Comparison of ENCODE assay signal across 8 mouse cellular contexts in the genomic region with DNA sequence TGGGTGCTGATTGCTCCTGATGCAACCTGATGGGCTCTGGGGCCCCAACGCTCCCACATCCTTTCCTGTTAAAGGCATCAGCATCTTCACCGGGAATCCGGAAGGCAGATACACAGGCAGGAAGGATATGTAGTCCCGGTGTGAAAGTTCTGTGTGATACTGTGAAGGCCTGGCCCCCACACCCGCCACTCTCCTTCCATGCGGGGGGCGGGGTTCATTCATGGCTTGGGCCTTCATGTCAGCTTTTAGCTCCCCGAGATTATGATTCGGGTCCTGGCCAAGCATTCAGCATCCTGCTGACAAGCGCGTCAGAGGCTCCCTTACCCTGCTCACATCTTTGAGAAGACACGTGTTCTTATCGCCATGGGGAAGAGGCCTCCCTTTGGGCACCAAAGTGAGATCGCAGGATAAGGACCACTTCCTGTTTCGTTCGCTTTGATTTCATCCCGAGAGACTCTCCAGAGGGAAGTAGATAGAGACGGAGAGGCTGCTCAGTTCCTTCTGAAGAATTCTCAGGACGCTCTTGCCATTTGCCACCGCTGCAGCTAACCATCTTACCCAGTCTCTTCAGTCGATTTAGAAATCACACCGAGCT. TPM values are rescaled to one million over a fixed set of nuclear protein-coding genes. Genes with fewer than 3 reads are reported as not detected.
DNase-seq lines count a peak whose midpoint lies in the region; ATAC-seq lines count a peak whose summit lies in the region.

No protein-coding gene starts in this region.

- H3K27me3 ChIP-seq in intestine, embryonic 14.5 days (replicated peaks; ENCODE audit: control insufficient read depth, insufficient read depth, low read length): no peaks in the 10 kb centered on the region
- H3K27me3 ChIP-seq in forebrain, embryonic 13.5 days: no peaks in the 10 kb centered on the region

- 0 out of 2 replicates have a peak overlapping the region, but pooled peaks have one; percentile 19 for H3K27ac ChIP-seq in brown adipose tissue, adult 24 weeks (replicated peaks; ENCODE audit: low read depth, low read length)
- peak overlapping the region; percentile 7; the same call in 1 of the 2 replicates for H3K27ac ChIP-seq in intestine, embryonic 14.5 days (ENCODE audit: low read depth)
- no peak overlapping the region for H3K27ac ChIP-seq in forebrain, embryonic 13.5 days

- DNase-seq in adrenal gland, postnatal 14 days: peak; percentile 23
- DNase-seq in adrenal gland, postnatal 25 days: no peak
- no peak for DNase-seq in intestine, embryonic 14.5 days (ENCODE audit: low spot score)
- peak; percentile 23 for DNase-seq in lung, postnatal 36 days
- DNase-seq in cerebellum, adult 11-12 months: no peak

- ATAC-seq in intestine, embryonic 14.5 days (replicated peaks; ENCODE audit: low FRiP score, low TSS enrichment, low read depth): no peak
- no peak for ATAC-seq in erythroid progenitor cell, adult 5-6 weeks (replicated peaks; ENCODE audit: low FRiP score, poor library complexity, severe bottlenecking)
- no peak for ATAC-seq in forebrain, embryonic 13.5 days

- H3K9me3 ChIP-seq in intestine, embryonic 14.5 days (ENCODE audit: control insufficient read depth, low read length): no peaks in the 10 kb centered on the region
- no peaks in the 10 kb centered on the region; the same call in 1 of the 2 replicates for H3K9me3 ChIP-seq in forebrain, embryonic 13.5 days (replicated peaks)

- no peak overlapping the region for H3K9ac ChIP-seq in intestine, embryonic 14.5 days (ENCODE audit: low read length)
- H3K9ac ChIP-seq in forebrain, embryonic 13.5 days: no peak overlapping the region

- H3K36me3 ChIP-seq in intestine, embryonic 14.5 days (ENCODE audit: control insufficient read depth, insufficient read depth, low read length): no peaks in the 10 kb centered on the region
- no peaks in the 10 kb centered on the region for H3K36me3 ChIP-seq in forebrain, embryonic 13.5 days (ENCODE audit: poor library complexity, severe bottlenecking)

- WGBS in intestine, embryonic 14.5 days: 40% methylated on average over 22 of the region's 22 CpGs
- WGBS in forebrain, embryonic 13.5 days: 65% methylated on average over 22 of the region's 22 CpGs

- H3K4me1 ChIP-seq in brown adipose tissue, adult 24 weeks (ENCODE audit: control insufficient read depth, insufficient read depth, insufficient read length, low read length): peaks cover 11% of the 10 kb centered on the region; the same call in 1 of the 2 replicates
- H3K4me1 ChIP-seq in intestine, embryonic 14.5 days (replicated peaks; ENCODE audit: control insufficient read depth, insufficient read depth, low read length): peaks cover 15% of the 10 kb centered on the region
- no peaks in the 10 kb centered on the region for H3K4me1 ChIP-seq in forebrain, embryonic 13.5 days

- peak overlapping the region; percentile 16 for H3K4me2 ChIP-seq in intestine, embryonic 14.5 days (ENCODE audit: low read length)
- H3K4me2 ChIP-seq in forebrain, embryonic 13.5 days: no peak overlapping the region

- H3K4me3 ChIP-seq in brown adipose tissue, adult 24 weeks (ENCODE audit: insufficient read depth, low read depth, low read length): peak overlapping the region; percentile 30
- no peak overlapping the region for H3K4me3 ChIP-seq in intestine, embryonic 14.5 days (ENCODE audit: low read depth, low read length)
- H3K4me3 ChIP-seq in forebrain, embryonic 13.5 days: no peak overlapping the region

RNA-seq across cellular contexts. Expression of a gene that starts 34.8 kb away (rescaled TPM):
- 161 and 178 TPM in 2 replicates for total RNA-seq in adrenal gland, postnatal 14 days (2021)
- 209 and 246 TPM in 2 replicates for total RNA-seq in adrenal gland, postnatal 25 days (2021)
- 217 and 239 TPM in 2 replicates for polyA plus RNA-seq in brown adipose tissue, adult 24 weeks (2012; ENCODE audit: insufficient read depth, insufficient read length, missing spikeins)
- polyA plus RNA-seq in intestine, embryonic 14.5 days (2014; fragmentation: Nextera tagmentation; extraction: Ambion mirVana): 418 and 439 TPM in 2 replicates
- total RNA-seq in erythroid progenitor cell, adult 5-6 weeks (2015; ENCODE audit: low replicate concordance): 31.7 and 62.5 TPM in 2 replicates
- total RNA-seq in erythroid progenitor cell, adult 5-6 weeks (2017; ENCODE audit: low replicate concordance): 35.2 and 60.7 TPM in 2 replicates
- 563 and 585 TPM in 2 replicates for polyA plus RNA-seq in forebrain, embryonic 13.5 days (2015; fragmentation: Nextera tagmentation; extraction: Ambion mirVana)

Comparison
In these comparisons a context has a peak if more than half of its experiments do, and no peak if none do; other contexts are left out.
1. DNase-seq: peak in adrenal gland, postnatal 14 days (single experiment) and lung, postnatal 36 days (single experiment); none in adrenal gland, postnatal 25 days (single experiment), intestine, embryonic 14.5 days (single experiment) and cerebellum, adult 11-12 months (single experiment).